Mouse (Mus musculus) forebrain, embryonic 16.5 days (tissue): ENCODE measurements at regions not wholly inside any gene's neighbourhood (a gene's known extent, or its start where the extent isn't known, plus 50 kb on each side); places are given as distances from the start of the nearest gene placed in this dataset.

Experiments
- ATAC-seq: fragments of 200-750 bp; cut with Nextera tagmentation; 2 replicates; pipeline ENCODE4 v1.8.0; 2017; ENCODE audit warnings: mild to moderate bottlenecking, moderate library complexity
- H3K27ac ChIP-seq: fragments of 300-500 bp; sonication (generic); 2 replicates; pipeline ENCODE4 v1.5.1; 2014; ENCODE audit warnings: low read length, control low read depth
- H3K27me3 ChIP-seq: fragments of 300-500 bp; sonication (generic); replicated peaks from 2 replicates; pipeline ENCODE4 v1.6.1; 2014; ENCODE audit warnings: low read length; ENCODE audit not compliant: control insufficient read depth, insufficient read depth
- H3K36me3 ChIP-seq: fragments of 300-500 bp; sonication (generic); 2 replicates; pipeline ENCODE4 v1.6.1; 2014; ENCODE audit not compliant: control insufficient read depth, insufficient read depth
- H3K4me1 ChIP-seq: fragments of 300-500 bp; sonication (generic); replicated peaks from 2 replicates; pipeline ENCODE4 v1.6.1; 2014; ENCODE audit warnings: low read length; ENCODE audit not compliant: control insufficient read depth, insufficient read depth
- H3K4me2 ChIP-seq: fragments of 300-500 bp; sonication (generic); 2 replicates; pipeline ENCODE4 v1.6.1; 2014; ENCODE audit warnings: mild to moderate bottlenecking, low read length, control low read depth
- H3K4me3 ChIP-seq: fragments of 300-500 bp; sonication (generic); replicated peaks from 2 replicates; pipeline ENCODE4 v1.5.1; 2014; ENCODE audit warnings: mild to moderate bottlenecking, low read length, control low read depth
- H3K9ac ChIP-seq: fragments of 300-500 bp; sonication (generic); replicated peaks from 2 replicates; pipeline ENCODE4 v1.6.1; 2014; ENCODE audit warnings: low read depth, low read length, control low read depth
- H3K9me3 ChIP-seq: fragments of 300-500 bp; sonication (generic); 2 replicates; pipeline ENCODE4 v1.6.1; 2016; ENCODE audit warnings: low read length; ENCODE audit not compliant: control insufficient read depth
- WGBS: fragments of 180-500 bp; shearing (Covaris S2); extraction: QIAGEN DNeasy Blood & Tissue Kit; methylation state at CpG from one replicate; pipeline ENCODE4 v1.1.7; 2014; 5-methylcytosine and 5-hydroxymethylcytosine counted together

DNA sequence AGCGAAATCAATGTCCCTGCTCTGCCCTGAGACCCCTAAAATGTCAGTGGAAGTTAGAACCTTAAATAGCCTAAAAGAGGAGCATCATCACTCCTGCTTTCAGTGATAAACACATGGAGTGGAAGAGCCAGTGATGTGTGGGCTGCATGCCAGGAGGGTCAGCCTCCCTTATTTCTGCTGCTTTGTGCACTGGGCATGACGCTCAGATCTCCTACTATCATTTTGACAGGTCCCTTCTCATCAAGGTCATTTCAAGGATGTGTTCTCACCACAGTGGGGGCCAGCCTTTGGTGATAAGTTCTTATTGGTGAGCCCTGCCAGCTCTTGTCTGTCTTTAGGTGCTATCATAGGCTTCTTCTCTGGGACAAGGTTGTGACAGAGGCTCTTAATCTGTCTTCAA is 215.5 kb upstream of the Dynlrb2 start:
- no peaks in the 10 kb centered on the region for H3K36me3 ChIP-seq
- no peak overlapping the region for H3K4me2 ChIP-seq
- H3K27ac ChIP-seq = no peak overlapping the region
- H3K4me3 ChIP-seq = no peak overlapping the region
- no peak overlapping the region for H3K9ac ChIP-seq
- H3K4me1 ChIP-seq = no peaks in the 10 kb centered on the region
- no peaks in the 10 kb centered on the region for H3K27me3 ChIP-seq
- no peak for ATAC-seq
- WGBS = 77% methylated on average over 2 of the region's 2 CpGs
- H3K9me3 ChIP-seq = no peaks in the 10 kb centered on the region

DNA sequence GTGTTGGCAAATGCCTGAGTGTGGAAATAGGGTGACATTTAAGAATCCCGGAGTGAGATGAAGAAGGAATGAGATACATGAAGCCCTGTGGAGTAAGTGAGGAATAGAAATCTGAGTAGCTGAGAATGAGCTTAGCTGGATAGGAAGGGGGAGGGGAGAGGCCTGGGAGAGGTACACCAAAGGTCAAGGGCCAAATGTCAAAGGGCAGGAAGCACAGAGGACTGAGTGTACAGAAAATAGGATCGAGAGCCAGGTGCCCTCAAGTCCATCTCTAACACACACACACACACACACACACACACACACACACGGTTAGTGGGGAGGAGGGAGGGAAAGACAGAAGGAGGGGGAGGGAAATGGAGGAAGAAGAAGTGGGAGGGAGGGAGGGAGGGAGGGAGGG is 220.8 kb upstream of the Dynlrb2 start:
- H3K27ac ChIP-seq = no peak overlapping the region
- no peaks in the 10 kb centered on the region for H3K27me3 ChIP-seq
- no peak overlapping the region for H3K4me2 ChIP-seq
- no peak for ATAC-seq
- no peak overlapping the region for H3K4me3 ChIP-seq
- no peak overlapping the region for H3K9ac ChIP-seq
- H3K36me3 ChIP-seq = no peaks in the 10 kb centered on the region
- no peaks in the 10 kb centered on the region for H3K9me3 ChIP-seq
- WGBS = 76% methylated on average over 2 of the region's 3 CpGs
- H3K4me1 ChIP-seq = no peaks in the 10 kb centered on the region

DNA sequence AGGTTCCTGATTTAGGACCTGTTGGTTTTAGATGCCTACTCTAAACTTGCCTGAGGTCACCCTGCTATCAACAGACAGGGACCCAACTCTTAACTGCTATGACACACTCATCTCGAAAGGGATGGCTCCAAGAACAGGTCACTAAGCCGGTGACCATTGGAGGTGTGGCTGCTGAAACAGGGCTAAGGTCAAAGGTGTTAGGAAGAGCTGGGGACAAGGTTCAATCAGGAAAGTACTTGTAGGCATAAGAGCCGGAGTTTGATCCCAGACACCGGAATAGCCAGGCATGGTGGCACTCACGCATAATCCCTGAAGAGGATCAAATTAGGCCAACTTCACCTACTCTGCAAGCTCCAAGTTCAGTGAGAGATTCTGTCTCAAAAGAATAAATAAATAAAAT is 222.4 kb upstream of the Dynlrb2 start:
- Histone ChIP-seq H3K9ac (no peak overlapping the region), H3K4me3 (no peak overlapping the region), H3K36me3 (no peaks in the 10 kb centered on the region), H3K27ac (no peak overlapping the region), H3K4me2 (no peak overlapping the region), H3K9me3 (no peaks in the 10 kb centered on the region), H3K4me1 (no peaks in the 10 kb centered on the region), H3K27me3 (no peaks in the 10 kb centered on the region)
- ATAC-seq = no peak
- WGBS = 94% methylated on average over 5 of the region's 5 CpGs

DNA sequence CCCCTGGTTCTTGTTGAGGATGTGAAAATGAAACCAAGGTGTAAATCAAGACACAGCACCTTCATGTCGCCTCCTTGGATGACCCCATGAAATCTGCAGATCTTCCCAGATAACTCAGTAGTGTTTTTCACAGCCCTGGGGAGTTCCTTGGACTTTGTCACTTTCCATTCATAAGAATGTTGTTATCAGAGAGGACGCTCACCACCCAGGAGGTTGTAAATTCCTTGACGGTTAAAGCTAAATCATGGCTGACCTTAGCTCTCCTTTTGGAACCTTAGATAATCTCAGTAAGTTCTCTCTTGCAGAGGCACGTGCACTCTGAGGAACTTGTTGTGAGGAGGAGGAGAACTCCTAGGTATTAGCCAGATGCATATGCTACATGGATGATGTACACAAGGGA is 229.8 kb upstream of the Dynlrb2 start:
- Histone ChIP-seq H3K4me2 (no peak overlapping the region), H3K9ac (no peak overlapping the region), H3K36me3 (no peaks in the 10 kb centered on the region), H3K27me3 (no peaks in the 10 kb centered on the region), H3K4me1 (no peaks in the 10 kb centered on the region), H3K27ac (no peak overlapping the region), H3K9me3 (no peaks in the 10 kb centered on the region), H3K4me3 (no peak overlapping the region)
- no peak for ATAC-seq
- 93% methylated on average over 4 of the region's 4 CpGs for WGBS

DNA sequence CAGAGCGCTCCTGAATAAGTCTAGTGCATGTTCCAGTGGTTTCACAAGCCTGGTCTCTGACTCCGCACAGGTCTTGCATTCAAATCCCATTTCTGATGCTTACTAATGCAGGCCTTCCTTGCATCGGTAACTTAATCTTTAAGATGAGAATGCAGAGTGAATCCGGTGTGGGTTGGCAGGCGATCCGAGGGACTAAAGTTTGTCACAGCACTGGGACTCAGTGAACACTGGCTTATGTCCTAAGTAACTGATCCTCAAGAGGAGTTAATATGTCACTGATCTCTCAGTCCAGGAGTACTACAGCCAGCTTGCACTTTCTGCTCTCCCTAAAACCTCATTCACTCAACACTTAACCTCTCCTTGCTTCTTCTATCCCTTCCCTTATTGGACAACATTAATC is 233.5 kb upstream of the Dynlrb2 start:
- no peak overlapping the region for H3K4me3 ChIP-seq
- H3K4me2 ChIP-seq = no peak overlapping the region
- H3K27ac ChIP-seq = no peak overlapping the region
- no peak for ATAC-seq
- WGBS = 90% methylated on average over 6 of the region's 6 CpGs
- no peaks in the 10 kb centered on the region for H3K9me3 ChIP-seq
- no peaks in the 10 kb centered on the region; the same call in 1 of the 2 replicates for H3K4me1 ChIP-seq
- H3K9ac ChIP-seq = no peak overlapping the region
- no peaks in the 10 kb centered on the region for H3K27me3 ChIP-seq
- no peaks in the 10 kb centered on the region for H3K36me3 ChIP-seq

DNA sequence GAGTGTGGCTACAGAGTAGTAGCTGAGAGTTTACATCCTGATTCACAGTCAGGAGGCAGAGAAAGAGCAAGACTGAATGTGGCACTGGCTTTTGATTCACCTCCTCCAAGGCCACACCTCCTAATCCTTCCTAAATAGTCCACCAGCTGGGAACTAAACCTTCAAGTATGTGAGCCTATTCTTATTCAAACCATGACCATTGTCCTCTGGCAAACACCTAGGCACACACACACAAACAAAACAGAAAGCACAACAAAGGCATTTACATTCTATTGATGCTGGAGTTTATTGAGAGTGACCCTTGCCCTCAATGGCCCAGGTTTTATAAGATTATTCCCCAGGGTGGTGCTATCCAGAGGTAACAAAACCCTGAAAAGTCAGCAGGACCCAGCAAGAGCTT is 235.4 kb upstream of the Dynlrb2 start:
- Histone ChIP-seq H3K9ac (no peak overlapping the region), H3K4me2 (no peak overlapping the region)
- ATAC-seq = no peak

DNA sequence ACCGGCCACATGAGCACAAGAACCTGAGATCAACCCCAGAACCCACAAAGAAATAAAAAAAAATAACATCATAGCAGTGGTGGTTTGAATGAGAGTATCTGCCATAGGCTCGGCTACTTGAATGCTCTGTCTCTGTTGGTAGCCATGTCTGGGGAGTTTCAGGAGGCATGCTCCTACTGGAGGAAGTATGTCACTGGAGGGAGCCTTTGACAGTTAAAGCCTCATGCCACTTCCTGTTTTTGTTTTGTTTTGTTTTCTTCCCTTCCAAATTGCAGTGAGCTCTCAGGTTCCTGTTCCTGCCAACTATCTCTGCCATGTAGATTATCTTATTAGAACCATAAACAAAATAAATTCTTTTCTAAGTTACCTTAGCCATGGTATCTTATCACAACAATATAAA is 236.1 kb upstream of the Dynlrb2 start:
- no peak for ATAC-seq
- WGBS = 90% methylated on average over 2 of the region's 2 CpGs
- Histone ChIP-seq H3K4me3 (no peak overlapping the region), H3K27me3 (no peaks in the 10 kb centered on the region), H3K9me3 (no peaks in the 10 kb centered on the region), H3K4me1 (no peaks in the 10 kb centered on the region; the same call in 1 of the 2 replicates), H3K4me2 (no peak overlapping the region), H3K9ac (no peak overlapping the region), H3K36me3 (no peaks in the 10 kb centered on the region), H3K27ac (no peak overlapping the region)

More for the DNA sequence above, 235.4 kb upstream of the Dynlrb2 start:
- H3K9me3 ChIP-seq = no peaks in the 10 kb centered on the region
- no peak overlapping the region for H3K4me3 ChIP-seq
- no peaks in the 10 kb centered on the region for H3K27me3 ChIP-seq
- H3K4me1 ChIP-seq = no peaks in the 10 kb centered on the region; the same call in 1 of the 2 replicates
- no peaks in the 10 kb centered on the region for H3K36me3 ChIP-seq
- H3K27ac ChIP-seq = no peak overlapping the region

DNA sequence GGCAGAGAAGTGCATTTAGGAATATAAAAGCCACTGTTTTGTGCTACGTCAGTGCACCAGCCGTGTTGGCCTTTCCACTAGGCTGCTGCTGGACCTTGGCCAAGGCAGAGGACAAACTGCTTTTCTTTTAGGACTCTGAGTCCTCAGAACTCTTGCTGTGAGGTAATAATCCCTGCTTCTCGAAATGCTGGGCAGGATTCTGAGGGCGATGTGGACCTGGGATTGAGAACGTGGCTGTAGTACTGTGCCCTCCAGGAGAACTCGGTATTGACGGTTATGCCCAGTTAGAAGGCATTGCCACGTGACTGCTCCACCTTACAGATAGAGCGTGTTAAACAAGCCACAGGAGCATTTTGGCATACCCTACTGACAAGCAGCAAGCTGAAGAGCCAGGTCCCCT is 236.6 kb upstream of the Dynlrb2 start:
- WGBS = 41% methylated on average over 9 of the region's 9 CpGs
- ATAC-seq = no peak
- H3K4me2 ChIP-seq = no peak overlapping the region
- H3K4me1 ChIP-seq = no peaks in the 10 kb centered on the region; the same call in 1 of the 2 replicates
- H3K36me3 ChIP-seq = no peaks in the 10 kb centered on the region
- H3K27ac ChIP-seq = no peak overlapping the region
- H3K9ac ChIP-seq = no peak overlapping the region
- no peaks in the 10 kb centered on the region for H3K27me3 ChIP-seq
- H3K9me3 ChIP-seq = no peaks in the 10 kb centered on the region
- no peak overlapping the region for H3K4me3 ChIP-seq

DNA sequence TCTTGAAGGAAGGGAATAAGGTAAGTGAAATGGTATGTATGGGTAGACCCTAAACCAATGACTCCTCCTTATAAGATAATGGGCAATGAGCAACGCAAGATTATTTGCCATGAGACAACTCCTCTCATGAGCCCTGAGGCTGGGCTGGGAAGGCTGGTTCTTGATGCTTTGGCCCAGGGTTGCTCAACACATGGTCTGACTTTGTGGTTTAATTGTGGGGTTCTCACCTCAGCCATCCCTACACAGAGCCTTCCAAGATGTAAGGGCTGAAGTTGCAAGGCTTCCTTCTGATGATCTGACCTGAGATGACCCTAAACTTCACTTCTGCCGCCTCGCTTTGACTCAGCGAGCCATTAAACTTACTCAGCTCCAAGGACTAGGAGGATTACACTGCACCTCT is 237.8 kb upstream of the Dynlrb2 start:
- Histone ChIP-seq H3K4me2 (no peak overlapping the region), H3K4me1 (no peaks in the 10 kb centered on the region; the same call in 1 of the 2 replicates), H3K27me3 (no peaks in the 10 kb centered on the region), H3K9ac (no peak overlapping the region), H3K4me3 (no peak overlapping the region), H3K36me3 (no peaks in the 10 kb centered on the region), H3K27ac (no peak overlapping the region), H3K9me3 (no peaks in the 10 kb centered on the region)
- WGBS = 62% methylated on average over 4 of the region's 4 CpGs
- ATAC-seq = no peak

DNA sequence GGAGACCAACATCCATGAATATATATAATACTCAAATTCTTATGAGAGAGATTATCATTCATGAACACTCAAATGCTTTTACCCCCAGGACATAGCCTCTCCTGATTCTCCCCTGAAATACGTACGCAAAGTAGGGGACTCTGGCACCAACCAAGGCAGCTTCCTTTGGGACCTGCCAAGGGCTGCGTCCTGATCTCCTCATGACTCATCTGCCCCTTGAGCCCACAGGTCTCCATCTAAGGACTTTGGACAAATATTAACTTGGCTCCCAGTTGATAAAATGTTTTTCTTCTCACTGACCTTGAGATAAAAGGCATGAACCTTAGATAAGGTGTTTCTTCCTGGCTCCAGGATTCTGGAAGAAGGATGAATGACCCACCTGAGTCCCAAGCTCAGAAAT is 239.2 kb upstream of the Dynlrb2 start:
- H3K27ac ChIP-seq = no peak overlapping the region
- no peaks in the 10 kb centered on the region for H3K9me3 ChIP-seq
- no peaks in the 10 kb centered on the region for H3K27me3 ChIP-seq
- H3K4me2 ChIP-seq = no peak overlapping the region
- H3K9ac ChIP-seq = no peak overlapping the region
- no peaks in the 10 kb centered on the region; the same call in 1 of the 2 replicates for H3K4me1 ChIP-seq
- WGBS = 92% methylated on average over 3 of the region's 3 CpGs
- no peaks in the 10 kb centered on the region for H3K36me3 ChIP-seq
- no peak overlapping the region for H3K4me3 ChIP-seq
- ATAC-seq = no peak
